13 mouse cellular contexts compared by ENCODE assay signal in the genomic region with DNA sequence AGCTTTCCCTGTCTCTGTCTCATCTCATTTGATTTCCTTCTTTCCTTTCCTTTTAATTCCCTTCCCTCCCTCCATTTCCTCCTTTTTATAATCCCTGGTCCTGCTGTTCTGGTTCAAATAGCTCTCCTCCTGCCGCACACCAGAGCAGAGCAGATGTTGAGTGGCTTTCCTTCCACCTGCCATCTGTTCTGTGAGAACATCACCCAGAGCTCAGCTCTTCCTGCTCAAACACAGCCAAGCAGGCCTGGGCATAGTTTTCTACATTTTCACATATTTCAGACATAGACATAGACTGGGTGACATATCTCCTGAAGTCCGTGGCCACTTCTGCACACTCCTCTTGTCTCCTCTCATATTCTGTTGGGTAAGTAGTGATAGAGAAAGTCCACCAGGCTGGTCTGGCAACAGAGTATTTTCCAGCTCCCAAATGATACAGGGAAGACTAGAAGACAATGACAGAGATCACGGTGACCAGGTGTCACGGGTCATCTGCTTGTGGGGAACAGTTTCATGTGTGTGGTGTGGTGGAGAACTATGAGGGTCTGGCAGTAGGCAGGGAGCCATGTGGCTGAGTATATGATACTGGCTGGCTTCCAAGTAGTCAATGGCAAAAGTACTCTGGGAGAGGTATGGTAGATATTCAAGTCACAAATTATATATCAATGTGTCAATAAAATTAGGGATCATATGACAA.
DNase-seq lines count a peak whose midpoint lies in the region; ATAC-seq and TF ChIP-seq lines count a peak whose summit lies in the region.
"Had no signal": no experiment of that assay in that cellular context is flagged by ENCODE, and none has a peak within 500 bp of the region (broad histone marks: within the 10 kb centered on the region; RNA-seq: fewer than 3 reads in every experiment).

No protein-coding gene starts in this region.

- no peak overlapping the region for H3K4me3 ChIP-seq in lung, adult 2 months (replicated peaks; ENCODE audit: extremely low read depth, low read depth, low read length)
- H3K4me3 ChIP-seq: liver, embryonic 15.5 days; neural tube, embryonic 13.5 days had no signal

- ATAC-seq in cerebellum, adult (ENCODE audit: insufficient number of reproducible peaks, low FRiP score, low TSS enrichment) = no peak
- ATAC-seq: midbrain, embryonic 16.5 days had no signal

- H3K4me1 ChIP-seq in lung, adult 2 months (ENCODE audit: control insufficient read depth, insufficient read depth, low read length) = no peaks in the 10 kb centered on the region
- H3K4me1 ChIP-seq: liver, embryonic 15.5 days had no signal

- TF ChIP-seq CTCF in lung, adult 2 months (IDR thresholded peaks at IDR 0.05; ENCODE audit: insufficient read depth, low read length) = no peak

- 82% methylated on average over 4 of the region's 4 CpGs for WGBS in lung, adult 2 months

- peak; percentile 65 to 74 for DNase-seq in cerebellum, postnatal 10 days
- DNase-seq in layer of hippocampus, adult 11-12 months (ENCODE audit: low spot score) = peak; percentile 55
- DNase-seq in layer of hippocampus, adult 9-10 months (ENCODE audit: low spot score) = no peak
- peak; percentile 42 to 43 for DNase-seq in layer of hippocampus, postnatal 36 days
- DNase-seq in right cerebral cortex, postnatal 25 days = peak; percentile 57
- DNase-seq in lung, adult 2 months = no peak
- no peak for DNase-seq in gastrocnemius, postnatal 10 days
- DNase-seq: adrenal gland, adult 2 months; lung, postnatal 4 days had no signal

- TF ChIP-seq POLR2A in lung, adult 2 months (IDR thresholded peaks at IDR 0.05; ENCODE audit: borderline replicate concordance, extremely low read depth, low read depth, low read length) = no peak

Comparison
In these comparisons a context has a peak if more than half of its experiments do, and no peak if none do; other contexts are left out.
1. DNase-seq: peak in cerebellum, postnatal 10 days (2 of 2), layer of hippocampus, adult 11-12 months (single experiment), layer of hippocampus, postnatal 36 days (2 of 2) and right cerebral cortex, postnatal 25 days (single experiment); none in layer of hippocampus, adult 9-10 months (single experiment), lung, adult 2 months (single experiment) and gastrocnemius, postnatal 10 days (single experiment).